Mouse (Mus musculus) myocyte (in vitro differentiated cells): ENCODE data around the gene Ccdc124.

Source experiments
- E2F4 ChIP-seq: IDR thresholded peaks from one replicate; pipeline ENCODE4 v1.6.1; 2011; ENCODE audit warnings: mild to moderate bottlenecking, control low read depth, moderate library complexity; ENCODE audit not compliant: insufficient read depth
- MAX ChIP-seq: IDR thresholded peaks from one replicate; pipeline ENCODE4 v1.6.1; 2011; ENCODE audit warnings: low read depth, mild to moderate bottlenecking, control low read depth
- MYOD1 ChIP-seq, 3 experiments: IDR thresholded peaks; one replicate each; pipeline ENCODE4 v1.6.1; 2011; ENCODE audit warnings: control low read depth in 2 of 3, low read depth in 2 of 3, mild to moderate bottlenecking in 2 of 3, moderate library complexity in 1 of 3; ENCODE audit not compliant: insufficient read length in 2 of 3, control insufficient read depth in 1 of 3
- MYOG ChIP-seq, 3 experiments: IDR thresholded peaks; one replicate each; pipeline ENCODE4 v1.6.1; 2011; ENCODE audit warnings: control low read depth in 2 of 3, low read depth in 2 of 3, mild to moderate bottlenecking in 2 of 3; ENCODE audit not compliant: insufficient read length in 2 of 3, control insufficient read depth in 1 of 3, insufficient read depth in 1 of 3
- POLR2A ChIP-seq: IDR thresholded peaks from one replicate; pipeline ENCODE4 v1.6.1; 2011; ENCODE audit warnings: low read depth, mild to moderate bottlenecking, control low read depth, moderate library complexity; ENCODE audit not compliant: insufficient read length
- POLR2AphosphoS2 ChIP-seq: IDR thresholded peaks from one replicate; pipeline ENCODE4 v1.6.1; 2011; ENCODE audit warnings: low read depth, control low read depth; ENCODE audit not compliant: insufficient read length
- SRF ChIP-seq: IDR thresholded peaks from one replicate; pipeline ENCODE4 v1.6.1; 2011; ENCODE audit warnings: low read depth; ENCODE audit not compliant: control insufficient read depth, insufficient read length
- TCF12 ChIP-seq: IDR thresholded peaks from one replicate; pipeline ENCODE4 v1.6.1; 2011; ENCODE audit warnings: mild to moderate bottlenecking, control low read depth; ENCODE audit not compliant: poor library complexity, insufficient read depth, severe bottlenecking
- TCF3 ChIP-seq: IDR thresholded peaks from one replicate; pipeline ENCODE4 v1.6.1; 2011; ENCODE audit warnings: low read depth, control low read depth; ENCODE audit not compliant: insufficient read length
- USF1 ChIP-seq: IDR thresholded peaks from one replicate; pipeline ENCODE4 v1.6.1; 2011; ENCODE audit warnings: low read depth, mild to moderate bottlenecking, control low read depth, moderate library complexity

GRCm38 (mm10) chr8:70862824-70863641 is 10.7 kb downstream of the Ccdc124 start, which contains the start of gene Kcnn1:
- TF ChIP-seq POLR2A (no peak), USF1 (no peak), MAX (no peak), MYOD1 (IDR thresholded peaks at IDR 0.05; ENCODE audit: control insufficient read depth in 1 of 3, insufficient read length in 2 of 3, low read depth in 2 of 3) (peak in 1 of 3 experiments; percentile 35), MYOG (IDR thresholded peaks at IDR 0.05; ENCODE audit: control insufficient read depth in 1 of 3, insufficient read depth in 1 of 3, insufficient read length in 2 of 3, low read depth in 2 of 3) (peak in 1 of 3 experiments; percentile 32), E2F4 (no peak), SRF (no peak), POLR2AphosphoS2 (no peak), TCF3 (no peak), TCF12 (no peak)
